Mouse (Mus musculus): Measurements from ENCODE around the gene Pskh1.

DNA sequence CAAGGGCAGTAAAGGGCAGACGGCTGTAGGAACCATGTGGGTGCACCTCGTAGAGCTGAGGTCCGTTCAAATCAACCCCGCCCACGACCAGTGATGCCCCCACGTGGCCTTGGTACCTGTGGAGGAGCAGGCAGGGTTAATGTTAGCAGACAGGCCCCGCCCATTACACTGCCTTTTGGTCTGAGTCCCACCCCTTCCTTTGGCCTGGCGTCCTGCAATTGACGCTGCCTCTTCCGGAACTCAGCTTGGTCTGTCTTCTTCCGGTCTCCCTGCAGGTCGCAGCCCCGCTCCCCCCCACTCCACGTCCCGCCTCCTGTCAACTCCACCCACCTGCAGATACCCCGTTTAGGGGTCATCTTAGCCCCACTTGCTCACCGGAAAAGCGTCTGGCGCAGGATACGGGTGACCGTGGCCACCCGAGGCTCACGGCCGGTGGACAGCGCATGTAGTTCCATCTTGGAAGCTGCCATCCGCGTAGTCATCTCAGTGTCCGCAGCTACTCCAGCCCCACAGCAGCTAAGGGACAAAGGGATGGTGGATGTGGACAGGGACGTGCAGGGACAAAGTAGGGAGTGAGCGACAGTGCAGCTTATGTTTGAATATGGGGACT is 36.7 kb downstream of the Pskh1 start:
- no peak for TF ChIP-seq CTCF (conservative IDR thresholded peaks at IDR 0.05; ENCODE audit: low read length)
- no peak for TF ChIP-seq POU5F1 (IDR thresholded peaks at IDR 0.05; ENCODE audit: borderline replicate concordance, low read length)
- no peak for TF ChIP-seq NANOG (IDR thresholded peaks at IDR 0.05; ENCODE audit: borderline replicate concordance, low read length)
